Mouse (Mus musculus) adrenal gland, postnatal 14 days (tissue): ENCODE measurements at regions not wholly inside any gene's neighbourhood (a gene's known extent, or its start where the extent isn't known, plus 50 kb on each side); places are given as distances from the start of the nearest gene placed in this dataset.
"Not testable (repeated sequence)": the region's sequence is repeated elsewhere in the genome, so short reads cannot be mapped to it uniquely, and the experiment has no call there.

ENCODE experiments used
- DNase-seq: peaks from one replicate; pipeline ENCODE4 v3.0.0; 2021; ENCODE audit warnings: mixed read lengths

DNA sequence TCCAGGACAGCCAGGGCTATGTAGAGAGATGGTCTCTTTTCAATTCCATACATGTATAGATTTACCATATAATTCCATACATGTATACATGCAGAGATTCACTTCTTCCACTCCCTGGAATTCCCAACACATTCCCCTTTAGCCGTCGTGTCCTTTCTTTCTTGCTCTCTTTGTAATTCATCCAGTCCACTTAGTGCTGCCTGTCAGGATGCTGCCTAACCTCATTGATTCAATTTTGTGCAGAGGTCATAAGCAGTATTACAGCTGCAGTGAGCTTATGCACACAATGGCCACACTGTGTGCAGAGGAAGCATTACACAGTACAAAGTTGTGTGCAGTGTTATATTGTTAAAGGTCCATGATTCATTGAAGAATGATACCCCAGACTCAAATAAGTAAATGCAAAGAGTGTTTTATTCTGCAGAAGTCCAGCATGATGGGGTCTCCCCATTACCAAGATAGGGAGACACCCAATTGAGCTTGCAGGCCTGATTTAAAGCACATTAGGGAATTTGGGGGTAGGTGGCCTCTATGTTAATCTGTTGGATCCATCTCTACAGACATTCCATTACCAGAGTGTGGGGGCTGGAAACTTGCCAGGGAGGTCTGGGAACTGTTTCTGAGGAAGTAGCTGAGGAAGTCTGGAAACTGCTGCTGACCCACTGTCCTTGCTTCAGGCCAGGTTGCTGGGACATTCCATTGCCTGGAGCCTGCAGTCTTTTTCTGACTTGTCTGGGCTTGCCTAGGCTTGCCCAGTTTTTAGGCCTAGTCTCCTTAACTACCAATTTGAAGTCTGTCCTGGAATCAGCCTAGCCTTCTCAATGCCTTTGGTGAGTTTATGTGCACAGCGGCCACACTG, 72.8 kb downstream of the Fam161a start:
- DNase-seq: peak; percentile 8

DNA sequence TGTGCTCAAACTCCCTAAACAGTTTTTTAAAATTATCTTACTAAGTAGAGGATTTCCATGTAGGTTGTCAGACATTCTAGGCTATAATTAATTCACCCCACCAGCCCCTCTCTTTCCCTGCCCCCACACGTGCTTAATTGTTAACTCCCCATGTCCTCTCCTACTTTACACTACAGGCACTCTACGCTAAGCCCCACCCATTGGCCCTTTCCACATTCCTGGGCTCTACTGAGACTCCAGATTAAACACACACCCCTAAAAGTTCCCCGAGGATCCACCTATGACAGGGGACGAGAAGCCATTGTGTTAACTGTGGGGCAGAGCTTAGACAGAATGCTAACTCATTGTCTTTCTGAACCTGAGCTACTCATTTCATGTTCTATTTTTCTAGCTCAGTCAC, 74.3 kb downstream of the Fam161a start:
- no peak for DNase-seq

DNA sequence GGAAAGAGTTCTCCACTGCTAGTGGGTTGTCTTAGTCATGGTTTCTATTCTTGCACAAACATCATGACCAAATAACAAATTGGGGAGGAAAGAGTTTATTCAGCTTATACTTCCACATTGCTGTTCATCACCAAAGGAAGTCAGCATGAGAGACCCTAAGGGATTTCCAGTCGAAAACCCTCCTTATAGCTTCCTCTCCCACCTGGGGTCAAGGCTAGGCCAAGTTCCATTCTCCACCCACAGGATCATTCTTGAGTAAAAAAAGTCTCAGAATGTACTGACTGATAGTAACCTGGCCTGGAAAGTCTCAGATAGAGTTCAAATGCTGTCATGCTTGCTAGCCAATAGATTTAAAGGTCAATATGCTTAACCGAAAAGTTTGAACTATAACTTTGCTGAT, 76.5 kb downstream of the Fam161a start:
- DNase-seq: not testable (repeated sequence)

DNA sequence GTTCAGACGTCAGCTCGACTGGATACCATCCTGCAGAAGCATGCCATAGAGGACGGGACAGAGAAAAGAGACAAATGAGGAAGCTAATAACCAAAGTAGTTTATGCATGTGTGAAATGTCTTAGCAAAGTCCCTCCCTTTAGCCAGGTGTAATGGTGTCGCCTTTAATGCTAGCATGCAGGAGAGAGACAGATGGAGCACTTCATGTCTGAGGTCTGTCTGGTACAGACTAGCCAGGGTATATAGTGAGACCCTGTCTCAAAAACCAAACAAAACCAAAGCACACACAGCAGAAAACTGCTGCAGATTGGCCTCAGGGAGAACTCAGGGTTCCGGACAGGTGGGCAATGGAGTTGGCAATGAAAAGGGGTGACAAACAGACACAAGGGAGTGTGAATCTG, 88.0 kb downstream of the Fam161a start:
- no peak for DNase-seq

DNA sequence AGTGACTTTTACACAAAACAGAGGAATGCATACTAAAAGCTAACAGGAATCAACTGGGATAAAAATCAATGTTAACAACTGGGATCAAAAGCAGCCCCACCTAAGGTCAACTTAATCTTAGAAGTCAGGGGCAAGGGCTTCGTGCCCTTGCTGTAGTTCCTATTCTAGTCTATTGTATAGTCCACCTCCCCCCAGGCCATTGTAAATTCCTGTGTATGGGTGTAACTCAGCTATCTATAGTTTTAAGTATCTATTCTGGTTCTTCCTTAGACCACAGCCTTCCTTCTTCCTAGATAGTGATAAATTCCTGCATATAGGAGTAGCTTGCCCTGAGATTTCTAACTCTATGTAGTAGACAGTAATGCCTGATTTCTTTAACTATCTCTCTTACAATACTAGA, 88.4 kb downstream of the Fam161a start:
- DNase-seq: not testable (repeated sequence)

DNA sequence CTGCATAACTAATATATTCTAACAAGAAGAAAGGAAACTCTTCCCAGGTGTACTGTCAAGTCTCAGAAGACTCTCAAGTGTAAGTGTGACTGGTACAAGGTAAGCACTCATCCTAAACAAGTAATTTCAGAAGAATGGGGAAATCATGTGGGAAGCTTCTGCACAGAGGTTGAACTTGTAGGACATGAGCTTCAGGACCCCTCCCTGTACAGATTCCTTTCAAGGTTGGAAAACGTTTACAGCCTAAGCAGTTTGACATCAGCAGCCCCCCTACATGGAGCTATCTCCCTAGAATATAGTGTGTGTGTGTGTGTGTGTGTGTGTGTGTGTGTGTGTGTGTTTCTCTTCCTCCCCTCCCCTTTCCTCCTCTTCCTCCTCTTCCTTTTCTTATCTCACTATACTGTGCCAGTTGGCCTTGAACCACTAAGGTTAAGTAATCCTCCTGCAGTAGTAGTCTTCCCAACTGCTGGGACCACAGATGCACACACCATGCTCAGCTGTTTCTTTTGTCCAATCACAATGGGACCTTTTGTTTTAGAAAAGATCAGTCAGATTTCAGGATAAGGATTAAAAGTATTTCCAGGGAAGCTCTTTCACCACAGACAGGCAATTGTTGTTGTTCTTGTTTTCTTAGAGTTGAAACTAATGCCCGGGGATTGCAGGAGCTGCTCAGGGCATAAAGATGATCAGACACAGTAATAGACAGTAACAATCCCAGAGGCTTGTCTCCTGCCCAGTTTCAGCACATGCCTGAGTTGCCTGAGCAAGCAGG, 89.3 kb downstream of the Fam161a start:
- DNase-seq: no peak

DNA sequence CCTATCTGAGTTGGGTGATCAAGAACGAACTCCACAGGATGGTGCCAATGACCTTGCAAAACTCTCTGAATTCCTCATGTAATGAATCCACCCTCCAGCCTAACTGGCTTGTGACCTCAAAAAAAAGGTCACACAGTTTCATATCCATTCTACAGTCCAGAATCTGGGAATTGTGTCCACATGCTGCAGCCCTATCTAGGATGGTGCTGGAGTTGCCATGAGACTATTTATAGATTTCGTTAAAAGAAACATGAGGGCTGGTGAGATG, 89.8 kb downstream of the Fam161a start:
- no peak for DNase-seq

DNA sequence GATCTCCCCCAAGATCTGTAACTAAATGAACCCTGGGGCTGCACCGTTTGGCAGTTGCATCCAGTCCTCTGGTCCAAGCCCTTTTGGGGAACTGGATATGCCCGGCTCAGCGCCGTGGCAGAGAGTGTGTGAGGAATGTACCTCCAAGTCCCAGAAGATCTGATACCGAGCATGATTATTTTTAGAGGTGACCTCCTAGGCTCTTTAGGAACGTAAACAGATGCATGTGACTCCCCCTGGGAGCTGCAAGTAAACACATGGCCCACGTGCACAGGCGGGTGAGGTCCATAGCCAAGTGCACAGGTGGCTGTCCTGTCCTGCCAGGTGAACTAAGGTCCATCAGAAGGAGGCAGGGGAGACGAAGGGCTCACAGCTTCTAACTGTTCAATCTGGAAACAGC, 107.3 kb downstream of the Fam161a start:
- no peak for DNase-seq

DNA sequence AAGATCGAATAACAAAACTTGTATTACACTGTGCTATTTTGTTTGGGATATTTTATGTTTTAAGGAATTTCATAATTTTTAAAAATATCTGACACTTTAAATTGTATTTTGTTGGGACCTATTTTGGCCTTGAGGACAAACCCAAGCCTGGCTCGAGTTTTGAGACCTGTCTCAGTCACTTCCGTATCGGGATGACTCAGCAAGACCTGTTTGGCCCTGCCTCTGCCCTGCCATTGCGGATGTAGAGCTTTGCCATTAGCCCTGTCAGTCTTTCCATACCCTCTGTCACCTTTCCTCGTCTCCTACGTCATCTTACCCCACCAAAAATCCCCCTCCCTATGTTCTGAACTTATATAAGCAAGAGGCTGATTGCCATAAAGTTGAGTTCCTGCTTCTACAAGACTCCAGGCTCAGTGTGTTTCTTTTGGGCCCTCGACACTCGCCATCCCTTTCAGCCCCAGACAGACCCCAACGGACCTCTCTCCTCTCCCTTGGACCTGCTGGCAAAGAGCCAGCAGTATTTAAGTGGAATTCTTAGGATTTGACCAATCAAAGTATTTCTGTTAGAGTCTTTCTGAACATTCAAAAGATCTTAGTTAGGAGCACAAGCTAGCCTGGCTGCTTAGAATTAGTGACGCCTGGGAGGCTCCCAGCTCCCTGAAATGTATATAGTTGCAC, 113.3 kb downstream of the Fam161a start:
- no peak for DNase-seq

DNA sequence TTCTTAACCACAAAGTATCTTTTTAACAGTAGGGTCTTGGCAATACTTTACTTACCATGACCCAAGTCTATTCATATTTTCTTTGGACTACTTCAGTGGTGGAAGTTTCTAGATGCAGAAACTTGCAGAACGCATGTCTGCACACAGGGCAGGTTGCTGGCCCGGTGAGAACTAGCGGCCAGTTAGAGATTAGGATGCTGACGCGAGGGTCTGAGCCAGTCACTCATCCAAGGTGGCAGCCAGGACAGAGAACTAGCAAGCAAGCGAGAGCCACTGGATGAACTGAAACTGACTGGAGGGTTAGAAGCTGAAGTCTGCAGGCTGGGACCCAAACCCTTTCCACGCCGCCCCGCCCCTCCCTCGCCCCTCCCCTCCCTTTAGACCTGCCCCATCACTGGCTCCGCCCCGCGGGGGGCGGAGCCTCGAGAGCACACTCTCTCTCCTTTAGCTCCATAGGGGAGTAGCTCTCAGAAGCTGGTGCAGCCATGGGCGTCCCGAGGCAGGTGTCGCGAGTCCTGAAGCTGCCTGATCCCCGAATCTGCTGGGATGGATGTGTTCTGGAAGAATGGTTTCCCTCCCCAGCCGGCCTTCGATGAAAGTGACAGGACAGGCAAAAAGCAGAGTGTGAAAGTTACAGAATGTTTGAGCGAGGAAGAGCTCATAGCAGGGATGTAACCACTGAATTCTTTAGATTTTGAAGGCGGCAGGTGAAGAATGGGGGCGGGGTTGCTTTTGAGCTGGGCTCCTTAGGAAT, 117.0 kb downstream of the Fam161a start:
- peak; percentile 68 for DNase-seq

DNA sequence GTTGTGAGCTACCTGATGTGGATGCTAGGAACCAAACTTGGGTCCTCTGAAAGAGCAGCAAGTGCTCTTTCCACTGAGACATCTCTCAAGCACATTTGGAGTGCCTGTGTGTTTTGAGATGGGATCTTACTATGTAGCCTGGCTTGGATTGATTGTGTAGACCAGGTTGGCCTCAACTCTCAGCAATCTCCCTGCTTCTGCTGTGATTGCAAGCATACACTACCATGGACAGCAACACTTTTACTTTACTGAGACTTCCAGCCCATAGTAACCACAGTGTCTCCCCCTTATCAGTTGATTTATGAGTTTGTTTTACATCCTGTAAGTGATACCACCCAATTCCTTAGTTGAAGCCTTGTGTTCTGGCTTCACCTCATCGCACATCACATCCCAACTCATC, 123.8 kb downstream of the Fam161a start:
- no peak for DNase-seq

DNA sequence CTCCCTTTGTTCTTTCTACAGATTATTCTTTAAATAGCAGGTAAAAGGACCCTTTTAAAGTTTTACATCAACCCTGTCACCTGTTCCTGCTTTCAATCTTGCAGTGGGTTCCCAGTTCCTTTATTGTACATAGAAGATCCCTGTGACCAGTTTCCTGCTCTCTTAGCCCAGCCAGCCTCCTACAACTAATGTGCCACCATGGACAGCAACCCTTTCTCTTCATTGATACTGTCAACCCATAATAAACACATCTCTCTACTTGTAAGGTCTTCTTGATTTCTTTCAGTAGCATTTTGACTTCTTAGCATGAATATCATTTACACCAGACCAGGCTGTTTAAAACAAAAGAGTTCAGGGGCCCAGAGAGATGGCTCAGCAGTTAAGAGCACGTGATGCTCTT, 124.2 kb upstream of the Xpo1 start:
- DNase-seq: no peak

DNA sequence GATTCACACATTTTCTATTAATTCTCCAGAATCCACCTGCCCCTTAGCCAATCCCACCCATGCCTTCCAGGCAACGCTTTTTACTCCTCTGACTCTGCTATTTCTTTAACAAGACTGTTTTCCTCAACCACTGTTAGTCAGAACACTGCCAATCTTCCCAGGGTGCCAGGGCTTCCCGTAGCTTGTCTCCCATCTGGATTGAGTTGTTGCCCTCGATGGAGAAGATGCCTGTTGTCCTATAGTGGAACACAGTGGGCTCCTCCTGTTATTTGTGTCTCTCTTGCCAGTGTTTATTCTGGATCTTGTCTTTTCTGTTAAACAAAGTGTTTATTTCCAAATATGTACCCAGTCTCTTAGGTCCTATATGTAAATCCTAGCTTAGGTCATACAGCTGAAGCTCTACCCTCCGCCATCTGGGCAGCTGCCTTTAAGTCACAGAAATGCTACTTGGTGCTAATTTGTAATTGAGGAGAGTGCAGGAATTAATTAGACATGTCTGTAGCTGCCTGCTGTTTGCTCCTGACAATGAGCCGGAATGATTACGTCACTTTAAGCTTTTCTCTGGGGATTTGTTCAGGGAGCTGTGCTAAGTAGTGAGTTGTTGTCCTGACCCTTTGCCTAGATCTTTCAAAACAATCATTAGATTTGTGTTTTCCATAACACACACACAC, 115.3 kb upstream of the Xpo1 start:
- no peak for DNase-seq

DNA sequence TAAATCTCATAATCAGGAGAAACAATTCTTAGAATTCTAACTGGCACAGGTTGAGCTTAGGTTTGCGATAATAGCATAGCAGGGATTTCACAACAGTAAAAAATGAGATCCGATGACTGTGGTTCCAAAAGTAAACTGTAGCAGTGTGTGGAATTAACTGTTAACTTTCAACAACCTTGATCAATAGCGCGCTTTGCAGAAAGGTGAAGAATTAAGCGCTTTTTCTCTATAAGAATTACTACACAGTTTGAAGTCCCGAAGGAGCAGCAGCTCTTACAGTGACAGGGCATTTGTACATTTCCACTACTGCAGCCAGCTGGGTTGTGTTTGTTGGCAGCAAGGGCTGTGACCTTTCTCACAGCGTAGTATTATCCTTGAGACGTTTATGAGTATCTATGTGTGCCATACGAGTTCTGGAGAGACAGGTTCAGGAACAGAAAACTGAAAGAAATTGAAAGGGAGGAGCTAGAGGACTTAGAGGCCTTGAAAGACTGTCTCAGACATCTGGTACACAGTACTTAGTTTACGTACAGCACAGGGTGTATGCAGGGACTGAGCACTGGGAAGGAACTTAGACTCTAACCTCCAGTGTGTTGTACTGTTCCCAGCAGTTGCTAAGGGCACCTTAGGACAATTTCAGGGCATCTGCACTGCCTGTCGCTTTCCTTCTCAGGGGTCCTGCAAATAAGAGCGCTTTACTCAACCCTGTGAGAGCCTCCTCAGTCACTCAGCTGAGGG, 114.6 kb upstream of the Xpo1 start:
- peak; percentile 60 for DNase-seq

DNA sequence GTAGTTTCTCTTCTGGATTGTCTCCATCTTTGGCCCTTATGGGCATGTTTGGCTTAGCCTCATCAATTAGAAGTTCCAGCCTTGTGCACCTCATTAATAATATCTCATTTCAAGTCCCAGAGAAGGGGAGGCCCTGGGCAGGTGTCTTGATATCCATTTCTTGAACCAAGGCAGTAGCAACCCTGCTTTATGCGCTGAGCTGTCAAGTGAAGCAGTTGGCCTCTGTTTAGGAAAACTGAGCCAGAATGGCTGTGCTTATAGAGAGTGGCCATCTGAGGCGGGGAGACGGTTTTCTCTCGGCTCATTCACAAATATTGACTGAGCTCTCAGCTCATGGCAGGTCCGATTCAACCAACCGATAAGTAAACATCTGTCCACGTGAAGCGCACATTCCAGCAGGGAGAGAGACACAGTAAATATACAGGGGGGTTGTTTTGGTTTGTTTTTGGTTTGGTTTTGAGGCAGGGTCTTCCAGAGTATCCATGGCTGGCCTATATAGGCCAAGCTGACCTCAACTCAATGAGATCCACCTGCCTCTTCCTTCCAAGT, 107.7 kb upstream of the Xpo1 start:
- DNase-seq: no peak

DNA sequence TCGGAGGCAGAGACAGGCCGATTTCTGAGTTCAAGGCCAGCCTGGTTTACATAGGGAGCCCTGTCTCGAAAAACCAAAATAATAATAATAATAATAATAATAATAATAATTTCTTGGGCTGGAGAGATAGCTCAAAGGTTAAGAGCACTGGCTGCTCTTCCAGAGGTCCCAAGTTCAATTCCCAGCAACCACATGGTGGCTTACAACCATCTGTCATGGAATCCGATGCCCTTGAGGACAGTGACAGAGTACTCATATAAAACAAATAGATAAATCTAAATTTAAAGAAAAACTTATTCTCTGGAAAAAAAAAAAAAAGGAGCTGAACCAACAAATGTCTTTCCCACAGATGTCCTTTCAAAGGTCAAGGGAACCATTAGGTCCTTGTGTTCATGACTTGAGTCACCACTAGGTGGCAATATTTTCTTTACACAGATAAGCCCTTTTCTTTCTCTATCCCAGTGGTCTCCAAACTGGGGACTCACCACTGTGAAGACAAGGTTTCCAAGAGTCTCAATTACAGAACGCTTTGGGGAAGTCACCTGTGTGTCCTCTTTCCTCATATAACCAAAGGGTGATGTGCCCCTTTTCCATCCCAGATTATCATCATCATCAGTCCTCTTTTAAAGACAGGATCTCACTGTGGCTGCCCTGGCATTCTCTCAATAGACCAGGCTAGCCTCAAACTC, 106.1 kb upstream of the Xpo1 start:
- peak; percentile 15 for DNase-seq

DNA sequence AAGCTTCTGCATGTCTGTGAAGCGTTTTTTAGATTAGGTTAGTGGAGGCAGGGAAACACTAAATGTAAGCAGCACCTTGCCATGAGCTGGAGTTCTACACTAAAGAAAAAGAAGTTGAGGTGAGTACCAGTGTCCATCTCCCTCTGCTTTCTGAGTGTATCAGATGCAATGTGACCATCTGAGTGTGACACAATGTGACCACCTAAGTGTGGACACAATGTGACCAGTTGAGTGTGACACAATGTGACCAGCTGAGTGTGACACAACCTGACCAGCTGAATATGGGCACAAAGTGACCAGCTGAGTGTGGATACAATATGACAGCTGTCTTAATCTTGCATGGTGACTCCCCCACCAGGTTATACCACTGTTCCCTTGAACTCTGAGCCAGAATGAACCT, 101.0 kb upstream of the Xpo1 start:
- no peak for DNase-seq

DNA sequence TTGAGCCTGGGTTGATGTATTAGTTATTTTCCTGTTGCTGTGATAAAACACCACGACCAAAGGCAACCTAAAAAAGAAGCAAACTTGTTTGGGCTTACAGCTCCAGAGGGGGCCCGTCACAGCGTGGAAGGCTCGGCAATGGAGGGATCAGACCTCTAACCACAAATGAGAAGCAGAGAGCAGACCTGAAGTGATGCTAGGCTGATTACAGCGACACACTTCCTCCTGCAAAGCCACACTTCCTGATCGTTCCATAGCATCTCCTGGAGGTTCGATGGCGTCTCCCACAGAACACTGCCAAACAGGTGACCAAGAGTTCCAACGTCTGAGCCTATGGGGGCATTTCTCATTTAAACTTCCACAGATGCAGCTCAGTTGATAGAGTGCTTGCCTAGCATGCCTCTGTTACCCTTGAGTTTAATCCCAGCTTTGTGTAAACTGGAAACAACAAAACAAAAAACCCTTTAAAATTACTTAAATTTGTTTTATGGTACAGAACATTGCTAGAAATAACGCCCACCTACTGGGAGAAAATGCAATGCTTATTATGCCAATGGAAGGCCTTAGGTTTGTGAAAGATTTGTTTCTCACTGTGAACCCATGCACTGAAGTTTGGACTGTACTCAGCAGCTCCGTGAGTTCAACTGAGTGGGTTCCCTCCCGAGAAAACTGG, 87.2 kb upstream of the Xpo1 start:
- DNase-seq: no peak

DNA sequence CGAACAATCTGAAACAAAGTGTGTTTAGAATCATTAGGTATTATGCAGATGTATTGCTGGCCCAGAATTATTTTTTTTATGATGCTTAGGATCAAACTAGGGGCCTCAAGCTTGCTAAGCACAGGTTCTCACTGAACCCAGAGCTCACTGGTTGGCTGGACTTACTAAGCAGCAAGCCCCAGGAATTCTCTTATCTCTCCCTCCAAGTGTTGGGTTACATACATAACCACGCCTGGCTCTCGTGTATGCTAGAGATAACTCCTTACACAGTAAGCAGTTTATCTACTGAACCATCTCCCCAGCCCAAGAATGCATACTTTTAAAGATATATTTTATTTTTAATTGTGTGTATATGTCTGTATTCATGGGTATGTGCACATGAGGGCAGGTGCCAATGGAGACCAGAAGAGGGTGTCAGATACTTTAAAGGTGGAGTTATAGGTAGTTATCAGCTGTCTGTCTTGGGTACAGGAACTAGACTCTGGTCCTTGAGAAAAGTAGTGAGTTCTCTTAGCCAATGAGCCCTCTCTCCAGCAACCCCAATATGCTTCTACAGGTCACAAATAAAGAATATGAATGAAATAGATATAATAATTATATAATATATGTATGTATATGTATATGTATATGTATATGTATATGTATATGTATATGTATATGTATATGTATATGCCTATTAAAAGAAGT, 86.0 kb upstream of the Xpo1 start:
- DNase-seq: no peak
